Mouse (Mus musculus) midbrain, embryonic 16.5 days (tissue): ENCODE measurements around the gene Nkiras2. TPM values are rescaled to one million over a fixed set of nuclear protein-coding genes. Genes with fewer than 3 reads are reported as not detected.
A peak's percentile ranks its signal among the peaks of the same experiment; 100 is the strongest.

ENCODE experiments used
- ATAC-seq: fragments of 200-750 bp; cut with Nextera tagmentation; 2 replicates; pipeline ENCODE4 v1.8.0; 2017; ENCODE audit warnings: moderate TSS enrichment
- H3K27ac ChIP-seq: fragments of 300-500 bp; sonication (generic); 2 replicates; pipeline ENCODE4 v1.5.1; 2014; ENCODE audit warnings: mild to moderate bottlenecking, low read length, mixed read lengths
- H3K27me3 ChIP-seq: fragments of 300-500 bp; sonication (generic); 2 replicates; pipeline ENCODE4 v1.6.1; 2014; ENCODE audit warnings: low read depth, low read length, mixed read lengths; ENCODE audit not compliant: control insufficient read depth, insufficient read depth
- H3K36me3 ChIP-seq: fragments of 300-500 bp; sonication (generic); 2 replicates; pipeline ENCODE4 v1.6.1; 2014; ENCODE audit warnings: mild to moderate bottlenecking, low read length, moderate library complexity, mixed read lengths; ENCODE audit not compliant: control insufficient read depth, insufficient read depth
- H3K4me1 ChIP-seq: fragments of 300-500 bp; sonication (generic); 2 replicates; pipeline ENCODE4 v1.6.1; 2014; ENCODE audit warnings: mild to moderate bottlenecking, low read length, mixed read lengths; ENCODE audit not compliant: control insufficient read depth, insufficient read depth
- H3K4me2 ChIP-seq: fragments of 300-500 bp; sonication (generic); 2 replicates; pipeline ENCODE4 v1.6.1; 2014; ENCODE audit warnings: mild to moderate bottlenecking, low read length, mixed read lengths
- H3K4me3 ChIP-seq: fragments of 300-500 bp; sonication (generic); 2 replicates; pipeline ENCODE4 v1.5.1; 2014; ENCODE audit warnings: low read depth, mild to moderate bottlenecking, low read length, moderate library complexity, mixed read lengths
- H3K9ac ChIP-seq: fragments of 300-500 bp; sonication (generic); 2 replicates; pipeline ENCODE4 v1.6.1; 2014; ENCODE audit warnings: low read depth, low read length, mixed read lengths
- H3K9me3 ChIP-seq: fragments of 300-500 bp; sonication (generic); replicated peaks from 2 replicates; pipeline ENCODE4 v1.6.1; 2014; ENCODE audit warnings: mild to moderate bottlenecking, low read length, mixed read lengths; ENCODE audit not compliant: control insufficient read depth, poor library complexity, severe bottlenecking
- WGBS: fragments of 180-500 bp; shearing (Covaris S2); extraction: QIAGEN DNeasy Blood & Tissue Kit; methylation state at CpG from one replicate; pipeline ENCODE4 v1.1.7; 2014; 5-methylcytosine and 5-hydroxymethylcytosine counted together
- polyA plus RNA-seq: library from polyadenylated mRNA; unstranded; fragments of >200 nt; fragmentation: Nextera tagmentation; extraction: Ambion mirVana; gene quantifications from 2 replicates; pipeline ENCODE4 v1.2.1, GENCODE M21; 2015

The Nkiras2 gene
- polyA plus RNA-seq, 1 experiment from 2014 or later = 97.7 TPM

DNA sequence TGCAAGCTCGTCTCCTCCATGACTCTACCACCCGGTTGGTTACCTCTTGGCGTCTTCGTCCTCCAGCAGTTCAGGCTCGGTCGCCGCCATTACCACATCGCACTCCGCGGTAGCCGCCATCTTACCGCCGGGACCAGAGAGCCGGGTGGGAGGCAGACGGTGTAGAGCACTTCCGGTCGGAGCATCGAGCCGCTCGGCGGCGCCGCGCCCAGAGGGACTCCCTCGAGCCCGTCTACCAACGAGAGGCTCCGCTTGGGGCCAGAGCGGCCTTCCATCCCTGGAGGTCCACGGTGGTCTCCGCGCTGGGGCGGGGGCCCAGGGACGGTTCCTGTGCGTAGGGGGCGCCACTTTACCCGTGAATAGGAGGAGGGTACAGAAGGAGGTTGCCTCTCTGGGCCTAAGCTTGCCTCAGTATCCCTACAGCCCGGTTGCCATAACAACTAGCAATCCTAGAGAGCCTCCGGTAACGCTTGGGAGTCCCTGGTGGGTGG is 486 bp downstream of the Nkiras2 start:
- H3K4me2 ChIP-seq = peak overlapping the region; percentile 87
- 0% methylated on average over 40 of the region's 40 CpGs for WGBS
- peak overlapping the region; percentile 87 for H3K9ac ChIP-seq
- peak overlapping the region; percentile 85 for H3K4me3 ChIP-seq
- H3K36me3 ChIP-seq = no peaks in the 10 kb centered on the region
- peak overlapping the region; percentile 96 for H3K27ac ChIP-seq
- peaks cover 29% of the 10 kb centered on the region for H3K4me1 ChIP-seq
- H3K27me3 ChIP-seq = no peaks in the 10 kb centered on the region
- H3K9me3 ChIP-seq = no peaks in the 10 kb centered on the region
- peak; percentile 97 for ATAC-seq

DNA sequence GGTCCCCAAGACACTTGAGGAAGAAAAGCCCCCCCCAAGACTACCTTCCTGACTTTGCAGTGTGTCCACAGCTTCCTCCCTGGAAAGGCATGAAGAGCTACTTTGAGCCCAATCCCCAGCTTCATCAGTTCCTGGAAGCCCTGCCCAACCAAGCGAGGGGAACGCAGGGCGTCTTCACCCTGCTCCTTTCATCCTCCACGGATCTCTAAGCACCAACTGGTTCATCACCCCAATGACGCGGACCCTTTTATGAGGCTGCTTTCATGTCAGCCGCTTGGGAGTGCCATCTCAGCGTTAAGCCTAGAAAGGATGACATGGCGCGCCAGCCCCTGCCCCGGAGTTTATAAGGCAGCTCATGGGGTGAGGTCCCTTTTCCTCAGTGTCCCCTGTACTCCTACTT is 938 bp downstream of the Nkiras2 start, which contains the start of gene Dnajc7:
TSS of gene Dnajc7 (minus strand) at position 187 of the 400 bp plus-strand sequence.
- peak; percentile 13; the same call in 1 of the 2 replicates for ATAC-seq
- WGBS = under 1% methylated on average over 11 of the region's 11 CpGs
- Histone ChIP-seq H3K9me3 (no peaks in the 10 kb centered on the region), H3K27ac (peak within 1 kb of the TSS; percentile 96), H3K36me3 (no peaks in the 10 kb centered on the region), H3K4me1 (peaks cover 29% of the 10 kb centered on the region), H3K9ac (peak within 1 kb of the TSS; percentile 87), H3K27me3 (no peaks in the 10 kb centered on the region), H3K4me2 (peak within 1 kb of the TSS; percentile 87), H3K4me3 (peak within 1 kb of the TSS; percentile 85)

DNA sequence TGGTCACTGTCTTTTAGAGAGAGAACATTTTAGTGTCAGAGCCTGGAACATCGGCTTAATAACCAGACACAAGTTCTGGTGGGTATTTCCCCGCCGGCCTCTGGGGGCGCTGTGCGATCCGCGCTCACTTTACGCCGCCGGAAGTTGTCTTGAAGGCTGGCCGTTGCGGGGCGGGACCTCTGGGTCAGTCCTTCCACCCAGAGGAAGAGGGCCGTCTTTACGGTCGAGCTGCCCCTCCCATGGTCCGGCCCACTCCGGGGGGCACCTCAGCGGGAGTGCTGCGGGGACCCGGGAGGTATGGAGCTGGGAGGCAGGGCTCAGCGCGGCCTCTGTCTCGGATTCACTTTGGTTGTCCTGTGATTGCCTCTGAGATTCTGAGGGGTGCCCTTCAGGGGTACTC is 3.7 kb downstream of the Nkiras2 start:
- ATAC-seq = peak; percentile 49
- no peaks in the 10 kb centered on the region for H3K27me3 ChIP-seq
- WGBS = under 1% methylated on average over 24 of the region's 24 CpGs

DNA sequence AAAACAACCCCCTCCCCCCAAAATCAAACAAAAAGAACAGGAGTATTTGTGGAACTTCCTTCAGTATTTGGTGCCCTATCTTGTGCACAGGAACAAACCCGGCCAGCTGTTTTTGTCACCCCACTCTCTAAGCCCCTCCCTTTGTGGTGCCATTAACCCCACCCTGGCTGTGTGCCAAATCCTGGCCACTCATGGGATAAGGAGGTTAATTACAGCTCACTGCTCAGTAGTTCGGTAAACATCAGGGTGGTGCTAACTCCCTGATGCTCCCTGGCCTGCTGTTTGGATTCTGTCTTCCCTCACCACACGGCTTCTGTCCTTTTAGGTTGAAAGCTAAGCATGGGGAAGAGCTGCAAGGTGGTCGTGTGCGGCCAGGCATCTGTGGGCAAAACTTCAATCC is 4.8 kb downstream of the Nkiras2 start:
- Histone ChIP-seq H3K27me3 (no peaks in the 10 kb centered on the region), H3K36me3 (0 out of 2 replicates have a peak, but pooled peaks cover 2% of the 10 kb centered on the region), H3K4me2 (peak overlapping the region; percentile 76), H3K9me3 (no peaks in the 10 kb centered on the region), H3K4me3 (no peak overlapping the region), H3K4me1 (peaks cover 19% of the 10 kb centered on the region), H3K27ac (no peak overlapping the region), H3K9ac (no peak overlapping the region)
- 53% methylated on average over 5 of the region's 5 CpGs for WGBS
- ATAC-seq = no peak

More for the DNA sequence above, 3.7 kb downstream of the Nkiras2 start:
- no peaks in the 10 kb centered on the region for H3K9me3 ChIP-seq
- H3K9ac ChIP-seq = peak overlapping the region; percentile 75
- H3K4me2 ChIP-seq = peak overlapping the region; percentile 76
- peak overlapping the region; percentile 61 for H3K4me3 ChIP-seq
- peak overlapping the region; percentile 85 for H3K27ac ChIP-seq
- H3K4me1 ChIP-seq = peaks cover 26% of the 10 kb centered on the region
- 0 out of 2 replicates have a peak, but pooled peaks cover 2% of the 10 kb centered on the region for H3K36me3 ChIP-seq

DNA sequence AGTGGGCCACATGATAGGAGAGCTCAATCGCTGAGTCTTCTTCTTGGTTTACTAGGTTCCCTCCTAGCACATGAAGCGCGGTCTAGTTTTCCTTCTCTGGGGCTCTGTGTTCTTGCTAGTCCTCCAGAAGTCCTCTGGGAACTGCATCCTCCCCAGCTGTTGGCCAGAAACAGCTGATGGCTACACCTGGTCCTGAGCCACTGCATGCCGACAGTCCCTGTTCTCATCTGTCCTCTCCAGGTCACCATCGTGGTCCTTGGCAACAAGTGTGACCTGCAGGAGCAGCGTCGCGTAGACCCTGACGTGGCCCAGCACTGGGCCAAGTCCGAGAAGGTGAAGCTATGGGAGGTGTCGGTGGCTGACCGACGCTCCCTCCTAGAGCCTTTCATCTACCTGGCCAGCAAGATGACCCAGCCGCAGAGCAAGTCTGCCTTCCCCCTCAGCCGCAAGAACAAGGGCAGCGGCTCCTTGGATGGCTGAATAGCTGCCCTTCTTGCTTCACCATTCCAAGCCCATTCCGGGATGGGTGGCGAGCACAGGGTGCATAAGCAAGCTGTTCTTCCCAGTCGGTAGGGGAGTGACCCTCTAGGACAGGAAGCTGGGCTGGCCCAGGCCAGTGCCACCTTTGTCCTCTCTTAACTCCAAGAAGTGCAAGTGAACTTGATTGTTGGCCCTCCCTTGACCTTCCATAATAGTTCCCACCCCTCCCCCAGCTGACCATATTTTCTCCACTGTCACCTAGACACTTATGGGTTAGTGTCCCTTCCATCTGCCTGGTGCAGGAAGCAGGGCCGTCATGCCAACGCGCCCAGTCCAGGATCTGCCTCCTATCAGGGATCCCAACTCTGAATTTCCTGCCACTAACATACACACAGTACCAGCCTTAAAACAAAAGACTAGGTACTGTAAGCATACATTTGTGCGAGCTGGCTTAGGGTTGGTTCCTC is 7.0 kb downstream of the Nkiras2 start:
- no peaks in the 10 kb centered on the region for H3K9me3 ChIP-seq
- H3K4me1 ChIP-seq = peaks cover 14% of the 10 kb centered on the region
- H3K4me2 ChIP-seq = no peak overlapping the region
- no peaks in the 10 kb centered on the region for H3K27me3 ChIP-seq
- no peak for ATAC-seq
- 0 out of 2 replicates have a peak, but pooled peaks cover 2% of the 10 kb centered on the region for H3K36me3 ChIP-seq
- 93% methylated on average over 23 of the region's 23 CpGs for WGBS
- no peak overlapping the region for H3K9ac ChIP-seq
- H3K27ac ChIP-seq = no peak overlapping the region
- H3K4me3 ChIP-seq = no peak overlapping the region

DNA sequence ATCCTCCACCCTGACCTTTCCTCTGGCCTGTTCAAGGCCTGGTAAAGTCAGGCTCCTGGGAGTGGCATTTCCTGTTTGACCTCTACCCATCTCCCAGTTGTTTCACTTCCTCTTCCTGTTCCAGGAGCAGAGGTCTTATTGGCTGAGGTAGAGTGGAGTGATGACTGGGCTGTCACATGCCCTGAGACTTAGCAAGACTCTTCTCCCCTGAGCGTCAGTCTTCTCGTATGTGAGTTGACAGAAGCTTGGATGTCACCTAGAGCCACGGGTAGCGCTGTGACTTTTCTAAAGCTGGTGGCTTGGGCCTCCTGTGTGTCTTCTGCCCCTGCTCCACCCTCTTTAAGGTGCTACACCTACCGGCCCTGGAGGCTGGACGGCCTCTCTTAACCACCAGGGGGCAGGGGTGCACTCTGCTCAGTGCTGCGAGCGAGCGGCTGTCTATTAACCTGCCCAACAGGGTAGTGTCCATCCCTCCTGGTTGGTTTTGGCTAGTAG is 7.7 kb downstream of the Nkiras2 start:
- H3K4me3 ChIP-seq = no peak overlapping the region
- 0 out of 2 replicates have a peak, but pooled peaks cover 2% of the 10 kb centered on the region for H3K36me3 ChIP-seq
- H3K4me1 ChIP-seq = peaks cover 14% of the 10 kb centered on the region
- WGBS = 27% methylated on average over 9 of the region's 9 CpGs
- no peaks in the 10 kb centered on the region for H3K27me3 ChIP-seq
- H3K27ac ChIP-seq = no peak overlapping the region
- no peaks in the 10 kb centered on the region for H3K9me3 ChIP-seq
- H3K9ac ChIP-seq = no peak overlapping the region
- no peak for ATAC-seq
- no peak overlapping the region for H3K4me2 ChIP-seq

DNA sequence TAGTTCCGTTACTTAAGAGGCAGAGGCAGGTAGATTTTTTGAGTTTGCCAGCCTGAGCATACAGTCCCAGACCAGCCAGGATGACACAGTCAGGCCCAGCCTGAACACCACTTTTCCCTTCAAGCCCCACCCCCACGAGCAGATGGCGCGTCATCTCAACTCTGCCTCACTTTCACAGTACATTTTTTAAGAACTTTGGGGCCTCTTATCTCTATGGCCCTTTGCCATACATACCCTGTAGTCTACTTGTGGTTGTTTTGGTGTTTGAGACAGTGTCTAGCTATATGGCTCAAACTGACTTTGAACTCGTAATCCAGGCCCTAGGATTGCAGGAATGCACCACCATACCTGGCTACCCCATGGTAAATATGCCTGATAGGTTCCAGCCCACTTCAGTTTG is 9.0 kb downstream of the Nkiras2 start:
- no peak for ATAC-seq
- Histone ChIP-seq H3K9ac (peak overlapping the region; percentile 8; the same call in 1 of the 2 replicates), H3K4me2 (no peak overlapping the region), H3K36me3 (0 out of 2 replicates have a peak, but pooled peaks cover 2% of the 10 kb centered on the region), H3K9me3 (no peaks in the 10 kb centered on the region), H3K27me3 (no peaks in the 10 kb centered on the region), H3K27ac (no peak overlapping the region), H3K4me1 (peaks cover 11% of the 10 kb centered on the region), H3K4me3 (no peak overlapping the region)
- WGBS = 93% methylated on average over 5 of the region's 5 CpGs

DNA sequence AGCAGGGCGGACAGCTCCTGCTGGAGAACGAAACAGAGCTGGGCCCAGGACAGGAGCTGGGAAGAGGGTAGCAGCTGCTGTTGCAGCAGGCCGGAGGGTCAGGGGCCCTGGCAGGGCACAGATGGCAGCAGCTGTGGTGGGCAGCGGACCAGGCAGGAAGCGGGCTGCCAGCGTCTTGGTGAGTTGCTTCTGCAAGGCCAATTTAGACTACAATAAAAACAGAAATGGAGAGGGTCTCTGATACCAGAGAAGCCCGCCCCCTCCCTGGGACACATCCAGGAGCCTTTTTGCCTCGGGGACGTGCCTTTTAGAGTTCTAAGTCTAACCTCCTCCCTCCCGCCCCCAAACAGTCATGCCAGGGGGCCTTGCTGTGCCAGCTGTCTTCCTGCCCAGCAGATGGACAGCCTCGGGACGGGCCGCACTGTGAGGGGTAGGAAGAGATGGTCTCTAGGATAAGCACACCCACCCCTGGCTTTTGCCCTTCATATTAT is 9.9 kb downstream of the Nkiras2 start:
- Histone ChIP-seq H3K4me3 (no peak overlapping the region), H3K4me2 (no peak overlapping the region), H3K4me1 (peaks cover 5% of the 10 kb centered on the region), H3K9me3 (no peaks in the 10 kb centered on the region), H3K36me3 (0 out of 2 replicates have a peak, but pooled peaks cover 2% of the 10 kb centered on the region), H3K27ac (no peak overlapping the region), H3K9ac (no peak overlapping the region), H3K27me3 (no peaks in the 10 kb centered on the region)
- 41% methylated on average over 13 of the region's 13 CpGs for WGBS
- ATAC-seq = no peak
